Mouse (Mus musculus) kidney, adult 2 months (tissue): Measurements from ENCODE around the gene Npm1.

Experiments
- CTCF ChIP-seq: fragments of 200-500 bp; conservative IDR thresholded peaks from 2 replicates; pipeline ENCODE4 v1.5.1; 2011; ENCODE audit warnings: low read depth, mild to moderate bottlenecking, control low read depth, low read length, moderate library complexity, mixed read lengths; ENCODE audit not compliant: insufficient read depth, insufficient read length
- POLR2A ChIP-seq: fragments of 200-500 bp; IDR thresholded peaks from one replicate; pipeline ENCODE4 v1.6.1; 2011; ENCODE audit warnings: low read depth, low read length, control low read depth

GRCm38 (mm10) chr11:33151780-33152145 lies 11.2 kb downstream of the Npm1 start:
- TF ChIP-seq POLR2A (no peak), CTCF (no peak)
